Comparison of ENCODE assay signal across 8 mouse cellular contexts in the genomic region with DNA sequence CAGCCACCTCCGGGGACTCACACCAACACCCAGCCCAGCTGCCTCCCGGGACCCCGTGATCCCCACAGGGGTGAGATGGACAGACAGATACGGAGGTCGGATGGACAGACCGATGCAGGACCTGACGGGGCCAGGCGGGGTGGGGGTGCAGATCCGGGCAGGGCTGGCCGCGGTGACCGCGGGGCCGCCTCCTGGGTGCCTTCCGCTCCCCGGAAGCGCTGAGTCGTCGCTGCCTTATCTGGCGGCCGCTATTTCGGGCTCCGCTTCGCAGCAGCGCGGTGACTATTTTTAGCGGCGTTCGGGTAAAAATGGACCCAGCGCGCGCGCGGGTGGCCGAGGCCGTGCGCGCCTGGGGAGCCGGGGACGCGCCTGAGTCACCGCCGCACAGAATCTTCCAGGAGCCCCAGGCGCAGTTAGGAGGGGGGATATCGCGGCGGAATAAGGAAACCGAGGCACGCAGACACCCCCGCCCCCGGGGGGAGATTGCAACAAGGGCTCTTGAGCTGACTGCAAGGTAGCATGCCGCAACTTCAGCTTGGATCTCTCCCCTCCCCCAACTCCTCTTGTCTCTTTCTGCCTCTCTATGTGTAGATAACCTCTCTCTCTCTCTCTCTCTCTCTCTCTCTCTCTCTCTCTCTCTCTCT. TPM values are rescaled to one million over a fixed set of nuclear protein-coding genes. Genes with fewer than 3 reads are reported as not detected.
DNase-seq lines count a peak whose midpoint lies in the region; ATAC-seq and TF ChIP-seq lines count a peak whose summit lies in the region.

No protein-coding gene starts in this region.

- TF ChIP-seq CTCF in ES-Bruce4 (IDR thresholded peaks at IDR 0.05; ENCODE audit: low read depth, low read length), result no peak
- 0 out of 2 replicates have a peak, but pooled peaks have one; percentile 6 for TF ChIP-seq CTCF in forebrain, postnatal 0 days (IDR thresholded peaks at IDR 0.05; ENCODE audit: low read depth)
- TF ChIP-seq CTCF in lung, adult 2 months (IDR thresholded peaks at IDR 0.05; ENCODE audit: insufficient read depth, low read length), result no peak
- no peak; the same call in 1 of the 2 replicates for TF ChIP-seq CTCF in thymus, adult 2 months (IDR thresholded peaks at IDR 0.05; ENCODE audit: borderline replicate concordance, control insufficient read depth, extremely low read depth, insufficient read depth, low read length, poor library complexity)

- peaks cover 5% of the 10 kb centered on the region for H3K27me3 ChIP-seq in ES-Bruce4 (ENCODE audit: control insufficient read depth, insufficient read depth, low read length, poor library complexity, severe bottlenecking)
- H3K27me3 ChIP-seq in forebrain, postnatal 0 days (ENCODE audit: insufficient read depth, low read length), result no peaks in the 10 kb centered on the region
- H3K27me3 ChIP-seq in neural tube, embryonic 15.5 days (replicated peaks), result 0 out of 2 replicates have a peak, but pooled peaks cover under 1% of the 10 kb centered on the region
- no peaks in the 10 kb centered on the region; the same call in 1 of the 2 replicates for H3K27me3 ChIP-seq in thymus, adult 2 months (ENCODE audit: control insufficient read depth, insufficient read depth, low read length)

- no peak for TF ChIP-seq EP300 in ES-Bruce4 (IDR thresholded peaks at IDR 0.05; ENCODE audit: insufficient read depth, low read depth, low read length)

- WGBS in forebrain, postnatal 0 days, result 2% methylated on average over 52 of the region's 52 CpGs
- under 1% methylated on average over 52 of the region's 52 CpGs for WGBS in lung, adult 2 months
- WGBS in neural tube, embryonic 15.5 days, result under 1% methylated on average over 52 of the region's 52 CpGs
- 1% methylated on average over 52 of the region's 52 CpGs for WGBS in thymus, adult 2 months

- peak; percentile 85 for ATAC-seq in forebrain, postnatal 0 days
- ATAC-seq in neural tube, embryonic 15.5 days (ENCODE audit: low FRiP score), result peak; percentile 70

- DNase-seq in cerebellum, adult 18-20 months, result peak; percentile 82 to 87
- DNase-seq in forebrain, postnatal 0 days, result peak; percentile 85
- DNase-seq in heart, postnatal 36 days, result peak; percentile 79 to 85
- DNase-seq in layer of hippocampus, adult 8-10 months (ENCODE audit: low spot score in 2 of 2), result peak; percentile 64 to 79
- peak; percentile 66 for DNase-seq in lung, adult 2 months
- peak; percentile 53 for DNase-seq in thymus, adult 2 months

- H3K4me2 ChIP-seq in forebrain, postnatal 0 days (ENCODE audit: low read depth), result peak overlapping the region; percentile 90
- H3K4me2 ChIP-seq in neural tube, embryonic 15.5 days, result peak overlapping the region; percentile 80

- H3K4me1 ChIP-seq in ES-Bruce4 (ENCODE audit: control insufficient read depth, insufficient read depth, low read length), result no peaks in the 10 kb centered on the region
- H3K4me1 ChIP-seq in forebrain, postnatal 0 days (ENCODE audit: insufficient read depth), result peaks cover 5% of the 10 kb centered on the region; the same call in 1 of the 2 replicates
- peaks cover 5% of the 10 kb centered on the region for H3K4me1 ChIP-seq in lung, adult 2 months (ENCODE audit: control insufficient read depth, insufficient read depth, low read length)
- peaks cover 13% of the 10 kb centered on the region for H3K4me1 ChIP-seq in neural tube, embryonic 15.5 days
- H3K4me1 ChIP-seq in thymus, adult 2 months (replicated peaks; ENCODE audit: control insufficient read depth, insufficient read depth, low read length), result peaks cover 9% of the 10 kb centered on the region

- H3K9me3 ChIP-seq in ES-Bruce4 (replicated peaks; ENCODE audit: control insufficient read depth, insufficient read depth, low read length, poor library complexity, severe bottlenecking), result no peaks in the 10 kb centered on the region
- H3K9me3 ChIP-seq in forebrain, postnatal 0 days (ENCODE audit: low read length), result no peaks in the 10 kb centered on the region
- no peaks in the 10 kb centered on the region for H3K9me3 ChIP-seq in neural tube, embryonic 15.5 days (replicated peaks)

- H3K4me3 ChIP-seq in ES-Bruce4 (ENCODE audit: low read depth, low read length), result peak overlapping the region; percentile 74
- peak overlapping the region; percentile 67 for H3K4me3 ChIP-seq in forebrain, postnatal 0 days (ENCODE audit: low read depth, low read length)
- H3K4me3 ChIP-seq in lung, adult 2 months (replicated peaks; ENCODE audit: extremely low read depth, low read depth, low read length), result peak overlapping the region; percentile 88
- H3K4me3 ChIP-seq in neural tube, embryonic 15.5 days (replicated peaks), result peak overlapping the region; percentile 61
- H3K4me3 ChIP-seq in thymus, adult 2 months (ENCODE audit: control insufficient read depth, insufficient read depth, low read length), result peak overlapping the region; percentile 51

- no peak for TF ChIP-seq POLR2A in ES-Bruce4 (IDR thresholded peaks at IDR 0.05; ENCODE audit: insufficient read depth, low read length)
- no peak for TF ChIP-seq POLR2A in lung, adult 2 months (IDR thresholded peaks at IDR 0.05; ENCODE audit: borderline replicate concordance, extremely low read depth, low read depth, low read length)
- TF ChIP-seq POLR2A in thymus, adult 2 months (IDR thresholded peaks at IDR 0.05; ENCODE audit: control insufficient read depth, extremely low read depth, insufficient read depth, low read length, poor library complexity), result no peak

- no peaks in the 10 kb centered on the region for H3K36me3 ChIP-seq in ES-Bruce4 (ENCODE audit: control insufficient read depth, insufficient read depth, low read length, poor library complexity, severe bottlenecking)
- H3K36me3 ChIP-seq in forebrain, postnatal 0 days (ENCODE audit: insufficient read depth), result no peaks in the 10 kb centered on the region
- no peaks in the 10 kb centered on the region for H3K36me3 ChIP-seq in neural tube, embryonic 15.5 days
- H3K36me3 ChIP-seq in thymus, adult 2 months (ENCODE audit: control insufficient read depth, insufficient read depth, low read length), result no peaks in the 10 kb centered on the region

- H3K27ac ChIP-seq in ES-Bruce4 (ENCODE audit: insufficient read depth, low read length), result no peak overlapping the region
- peak overlapping the region; percentile 75 for H3K27ac ChIP-seq in forebrain, postnatal 0 days (ENCODE audit: low read depth, low read length)
- peak overlapping the region; percentile 81 for H3K27ac ChIP-seq in neural tube, embryonic 15.5 days (replicated peaks)
- H3K27ac ChIP-seq in thymus, adult 2 months (ENCODE audit: control insufficient read depth, insufficient read depth, low read length), result no peak overlapping the region

- H3K9ac ChIP-seq in ES-Bruce4 (ENCODE audit: low read depth, poor library complexity, severe bottlenecking), result peak overlapping the region; percentile 74
- peak overlapping the region; percentile 78 for H3K9ac ChIP-seq in forebrain, postnatal 0 days
- H3K9ac ChIP-seq in neural tube, embryonic 15.5 days (replicated peaks), result peak overlapping the region; percentile 79

- intact Hi-C loops in heart, postnatal 36 days (cut with DNase I), result loop anchor here (1.0 kb wide), 1 partner anchor 24 kb away; no protein-coding TSS in a partner anchor

RNA-seq across cellular contexts. Expression of gene Ercc1, which starts 11.7 kb away (rescaled TPM):
- 38.1 and 43.7 TPM in 2 replicates for polyA plus RNA-seq in ES-Bruce4 (2011; ENCODE audit: insufficient read depth, insufficient read length, low read depth, missing spikeins)
- 56.6 and 73.6 TPM in 2 replicates for total RNA-seq in forebrain, postnatal 0 days (2014; rRNA removed)
- polyA plus RNA-seq in forebrain, postnatal 0 days (2015; fragmentation: Nextera tagmentation; extraction: Ambion mirVana), result 80.5 and 81.0 TPM in 2 replicates
- total RNA-seq in heart, postnatal 36 days (2021), result 10 to 100 TPM; 43.4 to 48.0 TPM
- total RNA-seq in layer of hippocampus, adult 8-10 months (2022), result 10 to 100 TPM; 41.9 to 47.8 (median 43.2) TPM
- 38.7 and 46.6 TPM in 2 replicates for polyA plus RNA-seq in lung, adult 2 months (2012; rRNA removed)
- 78.5 and 93.5 TPM in 2 replicates for polyA plus RNA-seq in neural tube, embryonic 15.5 days (2015; fragmentation: Nextera tagmentation; extraction: Ambion mirVana)
- polyA plus RNA-seq in thymus, adult 2 months (2012; rRNA removed), result 62.3 and 63.6 TPM in 2 replicates

RNA-seq across cellular contexts. Expression of gene Fosb, which starts 23.0 kb away (rescaled TPM):
- 0.68 and 1.1 TPM in 2 replicates for polyA plus RNA-seq in ES-Bruce4 (2011; ENCODE audit: insufficient read depth, insufficient read length, low read depth, missing spikeins)
- 1.6 and 5.1 TPM in 2 replicates for total RNA-seq in forebrain, postnatal 0 days (2014; rRNA removed)
- polyA plus RNA-seq in forebrain, postnatal 0 days (2015; fragmentation: Nextera tagmentation; extraction: Ambion mirVana), result 0.28 and 0.36 TPM in 2 replicates
- under 1 TPM; 0.14 to 0.86 TPM for total RNA-seq in heart, postnatal 36 days (2021)
- total RNA-seq in layer of hippocampus, adult 8-10 months (2022), result 10 to 100 TPM in 3 of 4 experiments, 1 to 10 TPM in 1; 5.4 to 13.8 (median 10.7) TPM
- polyA plus RNA-seq in lung, adult 2 months (2012; rRNA removed), result 4.0 and 4.6 TPM in 2 replicates
- polyA plus RNA-seq in neural tube, embryonic 15.5 days (2015; fragmentation: Nextera tagmentation; extraction: Ambion mirVana), result 0.09 and 0.18 TPM in 2 replicates
- polyA plus RNA-seq in thymus, adult 2 months (2012; rRNA removed), result 1.8 and 1.9 TPM in 2 replicates

RNA-seq across cellular contexts. Expression of gene Cd3eap, which starts 26.5 kb away (rescaled TPM):
- polyA plus RNA-seq in ES-Bruce4 (2011; ENCODE audit: insufficient read depth, insufficient read length, low read depth, missing spikeins), result 14.6 and 16.8 TPM in 2 replicates
- total RNA-seq in forebrain, postnatal 0 days (2014; rRNA removed), result 12.1 and 15.5 TPM in 2 replicates
- 19.4 and 21.6 TPM in 2 replicates for polyA plus RNA-seq in forebrain, postnatal 0 days (2015; fragmentation: Nextera tagmentation; extraction: Ambion mirVana)
- total RNA-seq in heart, postnatal 36 days (2021), result 10 to 100 TPM; 10.4 to 11.2 TPM
- total RNA-seq in layer of hippocampus, adult 8-10 months (2022), result 10 to 100 TPM; 18.3 to 20.2 (median 19.0) TPM
- polyA plus RNA-seq in lung, adult 2 months (2012; rRNA removed), result 4.6 and 5.2 TPM in 2 replicates
- 22.2 and 23.0 TPM in 2 replicates for polyA plus RNA-seq in neural tube, embryonic 15.5 days (2015; fragmentation: Nextera tagmentation; extraction: Ambion mirVana)
- 7.5 and 8.0 TPM in 2 replicates for polyA plus RNA-seq in thymus, adult 2 months (2012; rRNA removed)

RNA-seq across cellular contexts. Expression of gene Ppp1r13l, which starts 26.7 kb away (rescaled TPM):
- polyA plus RNA-seq in ES-Bruce4 (2011; ENCODE audit: insufficient read depth, insufficient read length, low read depth, missing spikeins), result 21.9 and 25.5 TPM in 2 replicates
- total RNA-seq in forebrain, postnatal 0 days (2014; rRNA removed), result 0.76 and 1.2 TPM in 2 replicates
- polyA plus RNA-seq in forebrain, postnatal 0 days (2015; fragmentation: Nextera tagmentation; extraction: Ambion mirVana), result 2.0 and 2.1 TPM in 2 replicates
- total RNA-seq in heart, postnatal 36 days (2021), result 10 to 100 TPM; 35.8 to 44.2 TPM
- 1 to 10 TPM; 5.7 to 9.2 (median 8.1) TPM for total RNA-seq in layer of hippocampus, adult 8-10 months (2022)
- 10.0 and 17.8 TPM in 2 replicates for polyA plus RNA-seq in lung, adult 2 months (2012; rRNA removed)
- polyA plus RNA-seq in neural tube, embryonic 15.5 days (2015; fragmentation: Nextera tagmentation; extraction: Ambion mirVana), result 1.9 and 2.1 TPM in 2 replicates
- polyA plus RNA-seq in thymus, adult 2 months (2012; rRNA removed), result 13.6 and 14.2 TPM in 2 replicates

RNA-seq across cellular contexts. Expression of gene Ercc2, which starts 49.0 kb away (rescaled TPM):
- 22.6 and 28.5 TPM in 2 replicates for polyA plus RNA-seq in ES-Bruce4 (2011; ENCODE audit: insufficient read depth, insufficient read length, low read depth, missing spikeins)
- total RNA-seq in forebrain, postnatal 0 days (2014; rRNA removed), result 47.7 and 58.2 TPM in 2 replicates
- polyA plus RNA-seq in forebrain, postnatal 0 days (2015; fragmentation: Nextera tagmentation; extraction: Ambion mirVana), result 17.9 and 21.8 TPM in 2 replicates
- total RNA-seq in heart, postnatal 36 days (2021), result 10 to 100 TPM; 11.8 to 12.0 TPM
- total RNA-seq in layer of hippocampus, adult 8-10 months (2022), result 10 to 100 TPM; 36.0 to 41.5 (median 37.7) TPM
- polyA plus RNA-seq in lung, adult 2 months (2012; rRNA removed), result 43.3 and 44.6 TPM in 2 replicates
- polyA plus RNA-seq in neural tube, embryonic 15.5 days (2015; fragmentation: Nextera tagmentation; extraction: Ambion mirVana), result 21.6 and 22.2 TPM in 2 replicates
- 134 and 137 TPM in 2 replicates for polyA plus RNA-seq in thymus, adult 2 months (2012; rRNA removed)

Comparison
In these comparisons a context has a peak if more than half of its experiments do, and no peak if none do; other contexts are left out.
1. H3K27ac ChIP-seq: peak in forebrain, postnatal 0 days (single experiment) and neural tube, embryonic 15.5 days (single experiment); none in ES-Bruce4 (single experiment) and thymus, adult 2 months (single experiment).
2. Peak in every context shown above with its lines, with median percentiles within 50 percentile points of each other: H3K4me3 ChIP-seq, H3K9ac ChIP-seq and DNase-seq.